Mouse (Mus musculus) heart, postnatal 0 days (tissue): ENCODE results near the gene Zfhx3.

ENCODE experiments used
- CTCF ChIP-seq: IDR thresholded peaks from 2 replicates; pipeline ENCODE4 v1.5.1; 2016; ENCODE audit warnings: antibody characterized with exemption, control low read depth, low read depth
- EP300 ChIP-seq: IDR thresholded peaks from 2 replicates; pipeline ENCODE4 v1.6.1; 2016; ENCODE audit warnings: antibody characterized with exemption, low read depth

- TF ChIP-seq EP300, result no peak
- no peak for TF ChIP-seq CTCF
Measured at GRCm38 (mm10) chr8:108699454-108700345, 757.3 kb downstream of the Zfhx3 start.
